In the genomic region with DNA sequence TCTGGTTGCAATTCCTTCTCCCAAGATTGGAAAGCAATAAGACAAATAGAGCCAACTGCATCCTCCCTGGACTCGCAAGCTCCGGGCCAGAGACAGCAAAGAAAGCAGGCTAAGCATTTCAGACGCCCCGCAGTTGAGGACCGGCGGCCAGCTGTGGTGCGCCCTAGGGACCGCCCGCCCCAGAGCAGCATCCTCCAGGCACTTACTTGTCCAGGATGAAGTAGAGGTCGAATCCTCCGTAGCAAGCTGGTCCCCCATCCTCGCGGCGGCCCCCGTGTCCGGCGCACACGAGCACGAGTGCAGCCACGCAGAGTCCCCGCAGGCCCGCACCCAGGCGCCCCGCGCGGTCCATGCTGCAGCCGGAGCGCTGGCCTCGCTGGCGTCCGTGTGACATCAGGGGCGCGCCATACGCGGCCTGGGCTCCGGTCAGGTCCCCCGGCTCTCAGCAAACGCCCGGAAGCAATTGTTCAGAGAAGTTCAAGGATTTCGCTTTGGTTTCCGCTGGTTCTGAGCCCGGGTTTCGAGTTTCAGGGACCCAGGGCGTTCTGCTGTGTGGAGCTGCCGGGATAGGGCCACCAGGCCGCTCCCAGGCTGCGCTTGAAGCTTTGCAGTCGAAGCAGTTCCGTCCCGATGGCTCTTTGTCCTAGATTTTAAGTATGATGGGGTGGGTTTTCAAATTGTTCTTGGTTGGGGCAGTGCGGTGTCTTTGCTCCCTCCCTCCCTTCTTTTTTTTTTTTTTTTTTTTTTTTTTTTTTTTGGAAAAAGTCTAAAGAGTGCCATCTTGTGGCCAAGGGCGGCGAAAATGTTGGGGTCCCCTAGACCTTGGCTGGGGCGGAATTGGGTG, we compare ENCODE assay signal across 8 mouse cellular contexts. TPM values are rescaled to one million over a fixed set of nuclear protein-coding genes. Genes with fewer than 3 reads are reported as not detected.
DNase-seq lines count a peak whose midpoint lies in the region; ATAC-seq and TF ChIP-seq lines count a peak whose summit lies in the region.

TSS of gene Antxr1 (minus strand) at position 731 of the 844 bp plus-strand sequence.

- peak; percentile 49 for DNase-seq in ES-CJ7 (ENCODE audit: low read depth, low spot score)
- DNase-seq in heart, postnatal 14 days = peak; percentile 61 to 68
- DNase-seq in layer of hippocampus, adult 18-20 months (ENCODE audit: low spot score in 2 of 2) = peak; percentile 25 to 58
- DNase-seq in lung, adult 2 months = peak; percentile 74
- peak; percentile 45 for DNase-seq in ovary, adult 18-20 months (ENCODE audit: low spot score)
- DNase-seq in urinary bladder, postnatal 14 days (ENCODE audit: low spot score) = peak; percentile 56

- ATAC-seq in forebrain, embryonic 15.5 days (replicated peaks) = peak; percentile 77

- under 1% methylated on average over 54 of the region's 54 CpGs for WGBS in forebrain, embryonic 15.5 days
- under 1% methylated on average over 53 of the region's 54 CpGs for WGBS in lung, adult 2 months

- no peaks in the 10 kb centered on the region for H3K9me3 ChIP-seq in forebrain, embryonic 15.5 days

- no peak within 1 kb of the TSS for H3K27ac ChIP-seq in bone marrow macrophage, adult 2 months (ENCODE audit: insufficient read depth, low read depth, low read length)
- H3K27ac ChIP-seq in forebrain, embryonic 15.5 days (replicated peaks) = peak within 1 kb of the TSS; percentile 25; the same call in 1 of the 2 replicates

- H3K27me3 ChIP-seq in forebrain, embryonic 15.5 days = no peaks in the 10 kb centered on the region

- peak; percentile 82 for TF ChIP-seq CTCF in bone marrow macrophage, adult 2 months (IDR thresholded peaks at IDR 0.05; ENCODE audit: low read depth, low read length)
- TF ChIP-seq CTCF in lung, adult 2 months (IDR thresholded peaks at IDR 0.05; ENCODE audit: insufficient read depth, low read length) = peak; percentile 31

- H3K4me1 ChIP-seq in bone marrow macrophage, adult 2 months (ENCODE audit: control insufficient read depth, insufficient read depth, low read length) = peaks cover 5% of the 10 kb centered on the region; the same call in 1 of the 2 replicates
- H3K4me1 ChIP-seq in forebrain, embryonic 15.5 days = peaks cover 22% of the 10 kb centered on the region
- H3K4me1 ChIP-seq in lung, adult 2 months (ENCODE audit: control insufficient read depth, insufficient read depth, low read length) = peaks cover 17% of the 10 kb centered on the region

- H3K9ac ChIP-seq in forebrain, embryonic 15.5 days (replicated peaks) = peak within 1 kb of the TSS; percentile 66

- no peak for TF ChIP-seq POLR2A in bone marrow macrophage, adult 2 months (IDR thresholded peaks at IDR 0.05; ENCODE audit: borderline replicate concordance, low read depth, low read length)
- peak; percentile 29; the same call in 1 of the 2 replicates for TF ChIP-seq POLR2A in lung, adult 2 months (IDR thresholded peaks at IDR 0.05; ENCODE audit: borderline replicate concordance, extremely low read depth, low read depth, low read length)

- intact Hi-C loops in heart, postnatal 14 days (cut with DNase I) = loop anchor here (1.0 to 5.0 kb wide), 2 partner anchors 52 to 234 kb away; partner anchors contain the start of gene Gkn3

- no peaks in the 10 kb centered on the region for H3K36me3 ChIP-seq in forebrain, embryonic 15.5 days

- H3K4me3 ChIP-seq in bone marrow macrophage, adult 2 months (ENCODE audit: insufficient read depth, low read length) = peak within 1 kb of the TSS; percentile 66
- peak within 1 kb of the TSS; percentile 65 for H3K4me3 ChIP-seq in forebrain, embryonic 15.5 days
- H3K4me3 ChIP-seq in lung, adult 2 months (replicated peaks; ENCODE audit: extremely low read depth, low read depth, low read length) = peak within 1 kb of the TSS; percentile 92

- H3K4me2 ChIP-seq in forebrain, embryonic 15.5 days (replicated peaks) = peak within 1 kb of the TSS; percentile 86

RNA-seq across cellular contexts. Expression of gene Antxr1, which starts in this region (rescaled TPM):
- polyA plus RNA-seq in bone marrow macrophage, adult 2 months (2012; ENCODE audit: insufficient read depth, insufficient read length, missing spikeins) = 0.63 and 1.5 TPM in 2 replicates
- polyA plus RNA-seq in forebrain, embryonic 15.5 days (2015; fragmentation: Nextera tagmentation; extraction: Ambion mirVana) = 3.0 and 3.4 TPM in 2 replicates
- 10 to 100 TPM; 19.4 to 19.5 TPM for total RNA-seq in heart, postnatal 14 days (2021)
- total RNA-seq in layer of hippocampus, adult 18-20 months (2021) = 10 to 100 TPM in 1 of 2 experiments, 1 to 10 TPM in 1; 8.7 to 10.2 TPM
- polyA plus RNA-seq in lung, adult 2 months (2012; rRNA removed) = 31.3 and 35.3 TPM in 2 replicates
